Mouse (Mus musculus): ENCODE data around the gene Ddx58. TPM values are rescaled to one million over a fixed set of nuclear protein-coding genes. Genes with fewer than 3 reads are reported as not detected.

The Ddx58 gene
- polyA plus RNA-seq, 1 experiment from 2014 or later, result 4.3 TPM

Other genes starting within 250 kb of the Ddx58 start
- gene Aco1, start 96.7 kb downstream of the Ddx58 start, polyA plus RNA-seq (2015; fragmentation: Nextera tagmentation; extraction: Ambion mirVana), result 45.9 and 49.1 TPM in 2 replicates
- 16.7 and 17.2 TPM in 2 replicates for gene Smim27, start 29.8 kb upstream of the Ddx58 start, polyA plus RNA-seq (2015; fragmentation: Nextera tagmentation; extraction: Ambion mirVana)
- gene Topors, start 30.0 kb upstream of the Ddx58 start, polyA plus RNA-seq (2015; fragmentation: Nextera tagmentation; extraction: Ambion mirVana), result 33.7 and 35.1 TPM in 2 replicates
- 313 and 323 TPM in 2 replicates for gene Ndufb6, start 39.6 kb upstream of the Ddx58 start, polyA plus RNA-seq (2015; fragmentation: Nextera tagmentation; extraction: Ambion mirVana)
- 0.13 and 0.27 TPM in 2 replicates for gene Tmem215, start 232.4 kb upstream of the Ddx58 start, polyA plus RNA-seq (2015; fragmentation: Nextera tagmentation; extraction: Ambion mirVana)

Measured in hindbrain, embryonic 13.5 days (tissue).